Comparison of ENCODE assay signal across 10 mouse cellular contexts in genomic region chr16:44687719-44688420, GRCm38 (mm10). TPM values are rescaled to one million over a fixed set of nuclear protein-coding genes. Genes with fewer than 3 reads are reported as not detected.
DNase-seq lines count a peak whose midpoint lies in the region.
"Had no signal": no experiment of that assay in that cellular context is flagged by ENCODE, and none has a peak within 500 bp of the region (broad histone marks: within the 10 kb centered on the region; RNA-seq: fewer than 3 reads in every experiment).

No protein-coding gene starts in this region.

- 2% methylated on average over 18 of the region's 18 CpGs for WGBS in midbrain, embryonic 10.5 days

- no peaks in the 10 kb centered on the region for H3K36me3 ChIP-seq in midbrain, embryonic 10.5 days

- peaks cover 1% of the 10 kb centered on the region; the same call in 1 of the 2 replicates for H3K9me3 ChIP-seq in midbrain, embryonic 10.5 days (replicated peaks)

- peaks cover 74% of the 10 kb centered on the region for H3K4me1 ChIP-seq in midbrain, embryonic 10.5 days

- DNase-seq in embryo, embryonic 10.5 days (ENCODE audit: low spot score): peak; percentile 76
- no peak for DNase-seq in embryo, embryonic 9.5 days (ENCODE audit: extremely low spot score)
- DNase-seq in thymus, postnatal 4 days: peak; percentile 15
- no peak for DNase-seq in thymus, adult 18-20 months
- DNase-seq in midbrain, embryonic 10.5 days (ENCODE audit: low spot score): peak; percentile 55
- no peak for DNase-seq in adrenal gland, postnatal 14 days
- no peak for DNase-seq in cerebellum, postnatal 4 days (ENCODE audit: low spot score in 2 of 2)
- DNase-seq in layer of hippocampus, adult 18-20 months (ENCODE audit: low spot score in 2 of 2): no peak
- DNase-seq: cerebellum, adult 11 months; gastrocnemius, postnatal 10 days had no signal

- H3K27ac ChIP-seq in midbrain, embryonic 10.5 days (replicated peaks): peak overlapping the region; percentile 90

- peak overlapping the region; percentile 49 for H3K4me3 ChIP-seq in midbrain, embryonic 10.5 days

- H3K27me3 ChIP-seq in midbrain, embryonic 10.5 days (ENCODE audit: low read depth, poor library complexity, severe bottlenecking): no peaks in the 10 kb centered on the region; the same call in 1 of the 2 replicates

RNA-seq across cellular contexts. Expression of gene Nepro, which starts 36.2 kb away (rescaled TPM):
- polyA plus RNA-seq in midbrain, embryonic 10.5 days (2016; fragmentation: Nextera tagmentation; extraction: Ambion mirVana): 11.3 and 14.0 TPM in 2 replicates
- total RNA-seq in adrenal gland, postnatal 14 days (2021): 9.2 and 10.8 TPM in 2 replicates
- total RNA-seq in layer of hippocampus, adult 18-20 months (2021): 1 to 10 TPM; 5.5 to 5.8 TPM

RNA-seq across cellular contexts. Expression of gene Gtpbp8, which starts 58.3 kb away (rescaled TPM):
- 29.8 and 31.7 TPM in 2 replicates for polyA plus RNA-seq in midbrain, embryonic 10.5 days (2016; fragmentation: Nextera tagmentation; extraction: Ambion mirVana)
- total RNA-seq in adrenal gland, postnatal 14 days (2021): 19.0 and 20.1 TPM in 2 replicates
- 10 to 100 TPM; 23.3 to 25.9 TPM for total RNA-seq in layer of hippocampus, adult 18-20 months (2021)

Comparison
In these comparisons a context has a peak if more than half of its experiments do, and no peak if none do; other contexts are left out.
1. DNase-seq: peak in embryo, embryonic 10.5 days (single experiment), thymus, postnatal 4 days (single experiment) and midbrain, embryonic 10.5 days (single experiment); none in embryo, embryonic 9.5 days (single experiment), thymus, adult 18-20 months (0 of 2), adrenal gland, postnatal 14 days (single experiment), cerebellum, postnatal 4 days (0 of 2) and layer of hippocampus, adult 18-20 months (0 of 2).